Mouse (Mus musculus) heart, embryonic 11.5 days (tissue): ENCODE results near the gene Morn1. TPM values are rescaled to one million over a fixed set of nuclear protein-coding genes. Genes with fewer than 3 reads are reported as not detected.

Source experiments
- ATAC-seq: fragments of 200-750 bp; cut with Nextera tagmentation; replicated peaks from 2 replicates; pipeline ENCODE4 v1.8.0; 2017; ENCODE audit warnings: moderate library complexity; ENCODE audit not compliant: insufficient number of reproducible peaks, low FRiP score, low TSS enrichment
- H3K27ac ChIP-seq: fragments of 300-500 bp; sonication (generic); 2 replicates; pipeline ENCODE4 v1.5.1; 2014; ENCODE audit warnings: mild to moderate bottlenecking, low read depth, low read length
- H3K27me3 ChIP-seq: fragments of 300-500 bp; sonication (generic); 2 replicates; pipeline ENCODE4 v1.6.1; 2014; ENCODE audit warnings: mild to moderate bottlenecking, low read length, mixed read lengths; ENCODE audit not compliant: control insufficient read depth, insufficient read depth
- H3K36me3 ChIP-seq: fragments of 300-500 bp; sonication (generic); 2 replicates; pipeline ENCODE4 v1.6.1; 2014; ENCODE audit warnings: mild to moderate bottlenecking, low read length, moderate library complexity, mixed read lengths; ENCODE audit not compliant: control insufficient read depth, insufficient read depth
- H3K4me1 ChIP-seq: fragments of 300-500 bp; sonication (generic); 2 replicates; pipeline ENCODE4 v1.6.1; 2014; ENCODE audit warnings: low read length; ENCODE audit not compliant: control insufficient read depth, insufficient read depth
- H3K4me2 ChIP-seq: fragments of 300-500 bp; sonication (generic); 2 replicates; pipeline ENCODE4 v1.6.1; 2014; ENCODE audit warnings: mild to moderate bottlenecking, moderate library complexity
- H3K4me3 ChIP-seq: fragments of 300-500 bp; sonication (generic); 2 replicates; pipeline ENCODE4 v1.5.1; 2014; ENCODE audit warnings: low read depth, low read length
- H3K9ac ChIP-seq: fragments of 300-500 bp; sonication (generic); 2 replicates; pipeline ENCODE4 v1.6.1; 2014; ENCODE audit warnings: mild to moderate bottlenecking, low read depth, low read length, moderate library complexity
- H3K9me3 ChIP-seq: fragments of 300-500 bp; sonication (generic); replicated peaks from 2 replicates; pipeline ENCODE4 v1.6.1; 2016; ENCODE audit warnings: low read length; ENCODE audit not compliant: control insufficient read depth
- WGBS: fragments of 180-500 bp; shearing (Covaris S2); extraction: QIAGEN DNeasy Blood & Tissue Kit; methylation state at CpG from one replicate; pipeline ENCODE4 v1.1.7; 2014; ENCODE audit not compliant: insufficient replicate concordance; 5-methylcytosine and 5-hydroxymethylcytosine counted together
- polyA plus RNA-seq: library from polyadenylated mRNA; unstranded; fragments of >200 nt; fragmentation: Nextera tagmentation; extraction: Ambion mirVana; gene quantifications from 2 replicates; pipeline ENCODE4 v1.2.1, GENCODE M21; 2014

The Morn1 gene
- polyA plus RNA-seq, 1 experiment from 2014 or later, result 2.9 TPM

GRCm38 (mm10) chr4:155125310-155125709, 38.9 kb downstream of the Morn1 start:
- H3K9ac ChIP-seq, result no peak overlapping the region
- WGBS, result 21% methylated on average over 7 of the region's 7 CpGs

DNA sequence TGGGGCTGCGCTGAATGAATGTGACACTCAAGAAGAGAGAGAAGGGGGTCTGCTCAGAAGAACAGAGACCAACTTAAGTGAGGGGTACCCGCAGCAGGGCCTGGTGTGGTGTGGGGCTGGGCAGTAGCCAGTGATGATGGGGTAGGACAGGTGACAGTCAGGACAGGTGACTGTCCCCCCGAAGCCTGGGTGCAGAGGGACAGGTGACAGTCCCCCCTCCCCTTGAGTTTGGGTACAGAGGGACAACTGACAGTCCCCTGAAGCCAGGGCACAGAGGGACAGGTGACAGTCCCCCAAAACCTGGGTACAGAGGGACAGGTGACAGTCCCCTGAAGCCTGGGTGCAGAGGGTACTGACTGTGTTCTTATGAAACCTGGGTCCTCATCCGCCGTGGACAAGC, 39.8 kb downstream of the Morn1 start:
- 80% methylated on average over 5 of the region's 5 CpGs for WGBS
- peak overlapping the region; percentile 3; the same call in 1 of the 2 replicates for H3K27ac ChIP-seq
- no peak overlapping the region; the same call in 1 of the 2 replicates for H3K9ac ChIP-seq
- ATAC-seq, result no peak
- H3K4me3 ChIP-seq, result no peak overlapping the region
- no peak overlapping the region for H3K4me2 ChIP-seq
- no peaks in the 10 kb centered on the region for H3K36me3 ChIP-seq
- H3K4me1 ChIP-seq, result peaks cover 65% of the 10 kb centered on the region
- no peaks in the 10 kb centered on the region for H3K9me3 ChIP-seq
- no peaks in the 10 kb centered on the region for H3K27me3 ChIP-seq

More at GRCm38 (mm10) chr4:155125310-155125709, 38.9 kb downstream of the Morn1 start:
- Histone ChIP-seq H3K27ac (no peak overlapping the region), H3K4me1 (peaks cover 65% of the 10 kb centered on the region), H3K27me3 (no peaks in the 10 kb centered on the region), H3K9me3 (no peaks in the 10 kb centered on the region), H3K36me3 (no peaks in the 10 kb centered on the region), H3K4me2 (no peak overlapping the region), H3K4me3 (no peak overlapping the region)
- ATAC-seq, result no peak

DNA sequence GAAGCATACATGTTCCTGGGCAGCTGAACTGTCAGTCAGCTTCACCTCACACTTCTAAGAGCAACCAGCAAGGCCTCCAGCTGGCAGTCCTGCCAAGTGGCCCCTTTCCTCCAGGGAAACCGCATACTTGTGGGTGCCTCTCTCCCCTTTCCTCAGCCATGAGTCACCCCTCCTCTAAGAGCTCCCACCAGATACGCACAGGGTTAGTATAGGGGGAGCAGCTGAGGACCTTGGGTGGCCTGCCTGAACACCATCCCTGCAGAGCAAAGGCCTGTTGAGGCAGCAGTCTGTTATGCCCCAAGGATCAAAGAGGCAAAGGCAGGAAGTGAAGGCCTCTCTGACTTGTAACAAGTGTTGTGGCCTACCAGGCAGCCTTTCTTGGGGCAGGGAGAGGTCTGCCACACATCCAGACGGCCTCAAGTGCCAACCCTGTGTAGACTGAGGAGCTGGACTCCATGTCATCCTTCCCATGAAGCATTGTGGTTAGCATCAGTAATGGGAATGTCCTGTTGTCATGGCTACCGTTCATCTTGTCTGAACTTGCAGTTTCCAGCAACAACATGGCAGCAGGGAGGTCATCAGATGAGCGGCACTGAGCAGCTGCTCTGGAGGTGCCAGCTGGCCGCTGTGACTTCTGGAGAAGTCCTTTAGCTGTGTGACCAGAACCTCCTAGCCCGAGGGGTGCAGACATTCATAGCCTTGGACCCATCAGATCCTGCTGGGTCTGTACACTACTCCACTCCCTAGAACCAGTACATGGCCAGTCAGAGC, 40.4 kb downstream of the Morn1 start:
- Histone ChIP-seq H3K36me3 (no peaks in the 10 kb centered on the region), H3K4me1 (peaks cover 70% of the 10 kb centered on the region), H3K4me3 (no peak overlapping the region), H3K27me3 (no peaks in the 10 kb centered on the region), H3K9me3 (no peaks in the 10 kb centered on the region), H3K4me2 (no peak overlapping the region), H3K9ac (no peak overlapping the region; the same call in 1 of the 2 replicates), H3K27ac (peak overlapping the region; percentile 3; the same call in 1 of the 2 replicates)
- no peak for ATAC-seq
- 67% methylated on average over 7 of the region's 7 CpGs for WGBS

DNA sequence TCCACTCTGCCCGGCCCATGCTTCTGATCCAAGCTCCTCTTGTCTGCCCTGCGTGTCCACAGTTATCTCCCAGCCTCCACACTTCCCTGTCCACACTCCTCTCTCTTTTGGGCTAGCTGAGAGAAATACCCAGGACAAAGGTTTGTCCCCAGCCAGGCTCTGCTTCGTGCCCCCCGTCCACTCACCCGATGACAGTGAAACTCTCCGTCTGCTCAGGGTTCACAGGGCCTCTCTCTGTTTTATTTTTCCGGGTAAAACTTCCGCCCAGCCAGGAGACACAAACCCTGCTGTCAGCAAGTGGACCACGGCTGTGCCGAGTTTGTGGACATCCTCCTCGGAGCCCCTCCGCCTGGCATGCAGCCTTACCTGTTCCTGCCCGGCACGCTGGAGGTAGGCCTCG, 42.0 kb downstream of the Morn1 start:
- Histone ChIP-seq H3K27me3 (no peaks in the 10 kb centered on the region), H3K27ac (no peak overlapping the region), H3K4me3 (no peak overlapping the region), H3K9ac (no peak overlapping the region), H3K4me2 (no peak overlapping the region), H3K4me1 (peaks cover 64% of the 10 kb centered on the region), H3K36me3 (no peaks in the 10 kb centered on the region), H3K9me3 (no peaks in the 10 kb centered on the region)
- no peak for ATAC-seq
- WGBS, result 78% methylated on average over 15 of the region's 15 CpGs

- H3K36me3 ChIP-seq, result no peaks in the 10 kb centered on the region
- H3K9me3 ChIP-seq, result no peaks in the 10 kb centered on the region
- no peak for ATAC-seq
- no peak overlapping the region for H3K4me2 ChIP-seq
- H3K4me1 ChIP-seq, result peaks cover 68% of the 10 kb centered on the region
- H3K27me3 ChIP-seq, result no peaks in the 10 kb centered on the region
- peak overlapping the region; percentile 23; the same call in 1 of the 2 replicates for H3K9ac ChIP-seq
- H3K27ac ChIP-seq, result peak overlapping the region; percentile 73; the same call in 1 of the 2 replicates
- no peak overlapping the region for H3K4me3 ChIP-seq
- 84% methylated on average over 10 of the region's 10 CpGs for WGBS
These were observed 42.9 kb downstream of the Morn1 start for GRCm38 (mm10) chr4:155129132-155129917.

GRCm38 (mm10) chr4:155129996-155130395, 43.6 kb downstream of the Morn1 start:
- no peak overlapping the region for H3K4me2 ChIP-seq
- no peaks in the 10 kb centered on the region for H3K9me3 ChIP-seq
- H3K27ac ChIP-seq, result peak overlapping the region; percentile 73
- no peaks in the 10 kb centered on the region for H3K27me3 ChIP-seq
- H3K4me3 ChIP-seq, result no peak overlapping the region
- peaks cover 68% of the 10 kb centered on the region for H3K4me1 ChIP-seq
- WGBS, result 62% methylated on average over 14 of the region's 14 CpGs
- no peak for ATAC-seq
- H3K36me3 ChIP-seq, result no peaks in the 10 kb centered on the region
- peak overlapping the region; percentile 39; the same call in 1 of the 2 replicates for H3K9ac ChIP-seq

- H3K4me3 ChIP-seq, result no peak overlapping the region
- peak overlapping the region; percentile 73 for H3K27ac ChIP-seq
- H3K36me3 ChIP-seq, result no peaks in the 10 kb centered on the region
- H3K27me3 ChIP-seq, result no peaks in the 10 kb centered on the region
- peak overlapping the region; percentile 39; the same call in 1 of the 2 replicates for H3K9ac ChIP-seq
- no peaks in the 10 kb centered on the region for H3K9me3 ChIP-seq
- WGBS, result 50% methylated on average over 7 of the region's 7 CpGs
- no peak for ATAC-seq
- peaks cover 68% of the 10 kb centered on the region for H3K4me1 ChIP-seq
- H3K4me2 ChIP-seq, result no peak overlapping the region
These were observed 44.2 kb downstream of the Morn1 start for GRCm38 (mm10) chr4:155130616-155131015.

DNA sequence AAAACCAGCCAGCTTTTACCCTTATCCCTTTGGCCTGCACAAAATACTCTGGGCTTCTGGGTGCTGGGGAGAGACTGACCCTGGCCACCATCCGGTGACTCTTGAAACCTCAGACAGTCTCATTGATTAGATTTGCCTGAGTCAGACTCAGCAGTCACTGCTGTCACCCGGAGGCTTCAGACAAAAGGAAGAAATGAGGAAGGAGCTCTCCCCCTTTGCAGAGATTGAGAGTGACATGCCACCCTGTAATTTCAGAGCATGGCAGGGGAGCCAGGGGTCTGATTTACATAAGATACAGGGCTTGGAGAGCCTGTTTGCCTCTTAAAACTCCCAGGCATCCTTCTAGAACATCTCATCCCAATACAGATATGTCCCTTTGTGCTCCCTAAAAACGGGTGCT, 46.8 kb downstream of the Morn1 start:
- H3K27me3 ChIP-seq, result no peaks in the 10 kb centered on the region
- no peaks in the 10 kb centered on the region for H3K9me3 ChIP-seq
- H3K36me3 ChIP-seq, result no peaks in the 10 kb centered on the region
- no peak for ATAC-seq
- no peak overlapping the region for H3K9ac ChIP-seq
- 19% methylated on average over 3 of the region's 3 CpGs for WGBS
- H3K4me2 ChIP-seq, result no peak overlapping the region
- H3K27ac ChIP-seq, result peak overlapping the region; percentile 83
- H3K4me1 ChIP-seq, result peaks cover 62% of the 10 kb centered on the region
- no peak overlapping the region for H3K4me3 ChIP-seq
